Mouse (Mus musculus): ENCODE results near the gene Chmp6.

- TF ChIP-seq CTCF (IDR thresholded peaks at IDR 0.05), result no peak
- TF ChIP-seq EP300 (IDR thresholded peaks at IDR 0.05; ENCODE audit: insufficient read depth, low read depth, low read length), result 0 out of 2 replicates have a peak, but pooled peaks have one; percentile 4
- no peak for TF ChIP-seq POLR2A (IDR thresholded peaks at IDR 0.05; ENCODE audit: insufficient read depth, low read depth, low read length)
Observed at GRCm38 (mm10) chr11:119942201-119942726, 29.0 kb downstream of the Chmp6 start.
